Mouse (Mus musculus): ENCODE results near the gene Btbd6. TPM values are rescaled to one million over a fixed set of nuclear protein-coding genes. Genes with fewer than 3 reads are reported as not detected.

Gene Btbd6
- polyA plus RNA-seq, 1 experiment from 2014 or later, result 32.0 TPM

DNA sequence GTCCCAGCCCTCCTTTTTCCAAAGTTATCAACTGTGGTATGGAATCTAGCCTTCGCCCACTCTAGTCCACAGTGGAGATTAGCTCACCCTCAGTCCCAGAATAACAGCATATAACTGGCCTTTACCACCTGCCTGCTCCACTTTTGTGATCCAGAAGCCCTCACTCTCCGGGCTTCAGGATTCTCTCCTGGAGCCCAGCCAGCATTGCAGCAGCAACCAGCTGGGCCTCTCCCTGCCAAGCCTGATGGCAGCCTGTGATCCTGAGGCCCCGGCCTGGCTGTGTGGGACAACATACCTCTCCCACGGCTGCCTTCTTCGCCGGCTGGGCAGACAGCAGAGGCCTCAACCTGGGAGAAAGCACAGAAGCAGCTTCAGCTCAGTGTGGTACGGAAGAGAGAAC lies 14.9 kb upstream of the Btbd6 start:
- no peaks in the 10 kb centered on the region for H3K4me1 ChIP-seq
- H3K27ac ChIP-seq, result no peak overlapping the region
- peaks cover 75% of the 10 kb centered on the region for H3K36me3 ChIP-seq
- no peak overlapping the region for H3K9ac ChIP-seq
- no peak for ATAC-seq (ENCODE audit: low FRiP score, low read depth)
- no peak overlapping the region for H3K4me3 ChIP-seq
- no peaks in the 10 kb centered on the region for H3K27me3 ChIP-seq (replicated peaks)
- WGBS, result 89% methylated on average over 7 of the region's 7 CpGs
- no peaks in the 10 kb centered on the region for H3K9me3 ChIP-seq
- H3K4me2 ChIP-seq (replicated peaks), result no peak overlapping the region

GRCm38 (mm10) chr12:112961872-112962271 lies 14.4 kb upstream of the Btbd6 start:
- no peak for ATAC-seq (ENCODE audit: low FRiP score, low read depth)
- H3K4me2 ChIP-seq (replicated peaks), result no peak overlapping the region
- 84% methylated on average over 5 of the region's 5 CpGs for WGBS
- H3K9me3 ChIP-seq, result no peaks in the 10 kb centered on the region
- H3K27me3 ChIP-seq (replicated peaks), result no peaks in the 10 kb centered on the region
- H3K27ac ChIP-seq, result no peak overlapping the region
- H3K4me1 ChIP-seq, result no peaks in the 10 kb centered on the region
- peaks cover 77% of the 10 kb centered on the region for H3K36me3 ChIP-seq
- H3K9ac ChIP-seq, result no peak overlapping the region
- no peak overlapping the region for H3K4me3 ChIP-seq

GRCm38 (mm10) chr12:112965783-112966182 lies 10.5 kb upstream of the Btbd6 start:
- no peak overlapping the region for H3K4me3 ChIP-seq

GRCm38 (mm10) chr12:112968943-112969342 lies 7.3 kb upstream of the Btbd6 start:
- H3K36me3 ChIP-seq, result peaks cover 97% of the 10 kb centered on the region
- H3K4me1 ChIP-seq, result no peaks in the 10 kb centered on the region
- H3K27me3 ChIP-seq (replicated peaks), result no peaks in the 10 kb centered on the region
- WGBS, result 73% methylated on average over 8 of the region's 8 CpGs
- no peaks in the 10 kb centered on the region for H3K9me3 ChIP-seq
- H3K9ac ChIP-seq, result no peak overlapping the region
- no peak overlapping the region for H3K4me3 ChIP-seq
- H3K4me2 ChIP-seq (replicated peaks), result no peak overlapping the region
- H3K27ac ChIP-seq, result no peak overlapping the region
- no peak for ATAC-seq (ENCODE audit: low FRiP score, low read depth)

More at GRCm38 (mm10) chr12:112965783-112966182, 10.5 kb upstream of the Btbd6 start:
- no peak overlapping the region for H3K27ac ChIP-seq
- WGBS, result 94% methylated on average over 13 of the region's 13 CpGs
- no peaks in the 10 kb centered on the region for H3K4me1 ChIP-seq
- no peaks in the 10 kb centered on the region for H3K27me3 ChIP-seq (replicated peaks)
- H3K36me3 ChIP-seq, result peaks cover 97% of the 10 kb centered on the region
- no peak overlapping the region for H3K4me2 ChIP-seq (replicated peaks)
- H3K9ac ChIP-seq, result no peak overlapping the region
- ATAC-seq (ENCODE audit: low FRiP score, low read depth), result no peak
- H3K9me3 ChIP-seq, result no peaks in the 10 kb centered on the region

GRCm38 (mm10) chr12:112969616-112970015 lies 6.7 kb upstream of the Btbd6 start:
- Histone ChIP-seq H3K36me3 (peaks cover 96% of the 10 kb centered on the region), H3K4me2 (replicated peaks) (no peak overlapping the region), H3K9ac (no peak overlapping the region), H3K27me3 (replicated peaks) (no peaks in the 10 kb centered on the region), H3K27ac (no peak overlapping the region), H3K4me1 (no peaks in the 10 kb centered on the region), H3K9me3 (no peaks in the 10 kb centered on the region), H3K4me3 (no peak overlapping the region)
- 95% methylated on average over 6 of the region's 6 CpGs for WGBS
- ATAC-seq (ENCODE audit: low FRiP score, low read depth), result no peak

- 91% methylated on average over 9 of the region's 9 CpGs for WGBS
- Histone ChIP-seq H3K9ac (no peak overlapping the region), H3K27ac (no peak overlapping the region), H3K4me1 (peaks cover 17% of the 10 kb centered on the region; the same call in 1 of the 2 replicates), H3K36me3 (peaks cover 70% of the 10 kb centered on the region), H3K9me3 (no peaks in the 10 kb centered on the region), H3K4me3 (no peak overlapping the region), H3K27me3 (replicated peaks) (no peaks in the 10 kb centered on the region), H3K4me2 (replicated peaks) (no peak overlapping the region)
- ATAC-seq (ENCODE audit: low FRiP score, low read depth), result no peak
Measured at GRCm38 (mm10) chr12:112974736-112975135, 1.5 kb upstream of the Btbd6 start.

DNA sequence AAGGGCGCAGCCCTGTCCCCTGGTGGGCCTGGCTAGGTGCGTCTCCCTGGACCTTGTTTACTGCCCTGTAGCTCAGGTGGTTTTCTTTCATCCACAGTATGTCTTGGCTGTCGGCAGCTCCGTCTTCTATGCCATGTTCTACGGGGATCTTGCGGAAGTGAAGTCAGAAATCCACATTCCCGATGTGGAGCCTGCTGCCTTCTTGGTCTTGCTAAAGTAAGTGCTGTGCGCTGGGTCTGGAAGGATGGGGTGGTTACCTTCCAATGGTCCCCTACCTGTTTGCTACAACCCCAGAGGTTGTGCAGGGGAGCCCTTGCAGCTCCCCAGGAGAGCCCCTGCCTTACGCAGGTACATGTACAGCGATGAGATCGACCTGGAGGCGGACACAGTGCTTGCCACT lies 874 bp downstream of the Btbd6 start:
- 47% methylated on average over 12 of the region's 12 CpGs for WGBS
- Histone ChIP-seq H3K9me3 (no peaks in the 10 kb centered on the region), H3K4me2 (replicated peaks) (peak overlapping the region; percentile 89), H3K4me3 (peak overlapping the region; percentile 58), H3K9ac (peak overlapping the region; percentile 86), H3K4me1 (peaks cover 17% of the 10 kb centered on the region; the same call in 1 of the 2 replicates), H3K36me3 (peaks cover 70% of the 10 kb centered on the region), H3K27me3 (replicated peaks) (no peaks in the 10 kb centered on the region), H3K27ac (peak overlapping the region; percentile 72)
- no peak for ATAC-seq (ENCODE audit: low FRiP score, low read depth)

- no peak overlapping the region for H3K9ac ChIP-seq
- no peaks in the 10 kb centered on the region for H3K9me3 ChIP-seq
- H3K4me1 ChIP-seq, result peaks cover 11% of the 10 kb centered on the region; the same call in 1 of the 2 replicates
- H3K36me3 ChIP-seq, result peaks cover 83% of the 10 kb centered on the region
- no peak overlapping the region for H3K4me3 ChIP-seq
- no peak overlapping the region for H3K27ac ChIP-seq
- 78% methylated on average over 2 of the region's 2 CpGs for WGBS
- H3K27me3 ChIP-seq (replicated peaks), result no peaks in the 10 kb centered on the region
- H3K4me2 ChIP-seq (replicated peaks), result no peak overlapping the region
- no peak for ATAC-seq (ENCODE audit: low FRiP score, low read depth)
Measured at GRCm38 (mm10) chr12:112982031-112982430, 5.7 kb downstream of the Btbd6 start.

GRCm38 (mm10) chr12:112985346-112985745 lies 9.1 kb downstream of the Btbd6 start:
- 93% methylated on average over 6 of the region's 6 CpGs for WGBS
- peaks cover 64% of the 10 kb centered on the region for H3K36me3 ChIP-seq
- ATAC-seq (ENCODE audit: low FRiP score, low read depth), result no peak

GRCm38 (mm10) chr12:112987877-112988276 lies 11.6 kb downstream of the Btbd6 start:
- Histone ChIP-seq H3K4me3 (no peak overlapping the region), H3K36me3 (peaks cover 58% of the 10 kb centered on the region), H3K27me3 (replicated peaks) (no peaks in the 10 kb centered on the region), H3K9me3 (no peaks in the 10 kb centered on the region), H3K4me1 (no peaks in the 10 kb centered on the region), H3K4me2 (replicated peaks) (no peak overlapping the region), H3K27ac (no peak overlapping the region), H3K9ac (no peak overlapping the region)
- 71% methylated on average over 6 of the region's 6 CpGs for WGBS
- ATAC-seq (ENCODE audit: low FRiP score, low read depth), result no peak

More at GRCm38 (mm10) chr12:112985346-112985745, 9.1 kb downstream of the Btbd6 start:
- Histone ChIP-seq H3K9me3 (no peaks in the 10 kb centered on the region), H3K4me3 (no peak overlapping the region), H3K27ac (no peak overlapping the region), H3K4me2 (replicated peaks) (no peak overlapping the region), H3K27me3 (replicated peaks) (no peaks in the 10 kb centered on the region), H3K4me1 (no peaks in the 10 kb centered on the region), H3K9ac (no peak overlapping the region)

DNA sequence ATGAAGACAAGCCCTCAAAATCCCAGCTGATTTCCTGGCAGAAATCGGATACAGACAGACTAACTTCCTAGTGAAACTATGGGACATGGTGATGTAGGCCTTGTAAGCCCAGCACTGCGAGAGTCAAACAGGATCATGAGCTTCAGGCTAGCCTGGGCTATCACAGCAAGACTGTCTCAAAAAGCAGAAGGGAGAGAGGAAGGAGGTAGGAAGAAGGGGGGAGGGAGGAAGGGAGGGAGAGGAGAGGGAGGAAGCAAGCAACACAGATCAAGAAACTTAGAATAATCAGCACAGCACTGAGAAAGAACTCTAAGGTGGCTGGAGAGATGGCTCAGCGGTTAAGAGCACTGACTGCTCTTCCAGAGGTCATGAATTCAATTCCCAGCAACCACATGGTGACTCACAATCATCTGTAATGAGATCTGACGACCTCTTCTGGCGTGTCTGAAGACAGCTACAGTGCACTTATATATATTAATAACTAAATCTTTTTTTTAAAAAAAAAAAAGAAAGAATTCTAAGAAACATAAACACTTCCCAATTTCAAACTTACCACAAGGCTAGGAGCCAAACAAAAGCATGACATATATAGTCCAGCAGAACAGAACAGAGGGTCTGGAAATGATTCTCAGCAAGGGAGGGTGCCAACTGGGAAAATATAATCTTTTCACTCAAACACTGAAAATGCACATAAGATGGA lies 14.6 kb downstream of the Btbd6 start:
- no peak overlapping the region for H3K4me2 ChIP-seq (replicated peaks)
- H3K4me1 ChIP-seq, result no peaks in the 10 kb centered on the region
- H3K4me3 ChIP-seq, result no peak overlapping the region
- H3K9me3 ChIP-seq, result no peaks in the 10 kb centered on the region
- no peak overlapping the region for H3K9ac ChIP-seq
- peaks cover 44% of the 10 kb centered on the region for H3K36me3 ChIP-seq
- H3K27ac ChIP-seq, result no peak overlapping the region
- WGBS, result 90% methylated on average over 5 of the region's 5 CpGs
- no peak for ATAC-seq (ENCODE audit: low FRiP score, low read depth)
- H3K27me3 ChIP-seq (replicated peaks), result no peaks in the 10 kb centered on the region

GRCm38 (mm10) chr12:112991444-112991843 lies 15.2 kb downstream of the Btbd6 start:
- H3K36me3 ChIP-seq, result peaks cover 38% of the 10 kb centered on the region
- no peaks in the 10 kb centered on the region for H3K4me1 ChIP-seq
- no peak overlapping the region for H3K27ac ChIP-seq
- no peak overlapping the region for H3K9ac ChIP-seq
- no peaks in the 10 kb centered on the region for H3K27me3 ChIP-seq (replicated peaks)
- no peaks in the 10 kb centered on the region for H3K9me3 ChIP-seq
- WGBS, result 98% methylated on average over 2 of the region's 2 CpGs
- H3K4me3 ChIP-seq, result no peak overlapping the region
- ATAC-seq (ENCODE audit: low FRiP score, low read depth), result no peak
- H3K4me2 ChIP-seq (replicated peaks), result no peak overlapping the region

- ATAC-seq (ENCODE audit: low FRiP score, low read depth), result no peak
- peaks cover 30% of the 10 kb centered on the region for H3K36me3 ChIP-seq
- H3K4me2 ChIP-seq (replicated peaks), result no peak overlapping the region
- no peaks in the 10 kb centered on the region for H3K9me3 ChIP-seq
- H3K9ac ChIP-seq, result no peak overlapping the region
- WGBS, result 90% methylated on average over 4 of the region's 4 CpGs
- no peak overlapping the region for H3K27ac ChIP-seq
- peaks cover 13% of the 10 kb centered on the region for H3K4me1 ChIP-seq
- no peak overlapping the region for H3K4me3 ChIP-seq
- no peaks in the 10 kb centered on the region for H3K27me3 ChIP-seq (replicated peaks)
Measured at GRCm38 (mm10) chr12:112994153-112994552, 17.9 kb downstream of the Btbd6 start.

Measured in neural tube, embryonic 12.5 days (tissue).